Mouse (Mus musculus) adipose tissue, adult 10 weeks (tissue): ENCODE results near the gene Syn3. TPM values are rescaled to one million over a fixed set of nuclear protein-coding genes. Genes with fewer than 3 reads are reported as not detected.

Source experiments
- polyA plus RNA-seq: library from polyadenylated mRNA; stranded (reverse); fragments of 350-450 nt; fragmentation: Illumina TruSeq; extraction: RNeasy Lipid Tissue Mini Kit (QIAGEN cat#74804); gene quantifications from one replicate; pipeline ENCODE4 v1.2.3, GENCODE M21; 2014; ENCODE audit warnings: low read depth, low replicate concordance

Gene Syn3
- 1.6 TPM for polyA plus RNA-seq

DNA sequence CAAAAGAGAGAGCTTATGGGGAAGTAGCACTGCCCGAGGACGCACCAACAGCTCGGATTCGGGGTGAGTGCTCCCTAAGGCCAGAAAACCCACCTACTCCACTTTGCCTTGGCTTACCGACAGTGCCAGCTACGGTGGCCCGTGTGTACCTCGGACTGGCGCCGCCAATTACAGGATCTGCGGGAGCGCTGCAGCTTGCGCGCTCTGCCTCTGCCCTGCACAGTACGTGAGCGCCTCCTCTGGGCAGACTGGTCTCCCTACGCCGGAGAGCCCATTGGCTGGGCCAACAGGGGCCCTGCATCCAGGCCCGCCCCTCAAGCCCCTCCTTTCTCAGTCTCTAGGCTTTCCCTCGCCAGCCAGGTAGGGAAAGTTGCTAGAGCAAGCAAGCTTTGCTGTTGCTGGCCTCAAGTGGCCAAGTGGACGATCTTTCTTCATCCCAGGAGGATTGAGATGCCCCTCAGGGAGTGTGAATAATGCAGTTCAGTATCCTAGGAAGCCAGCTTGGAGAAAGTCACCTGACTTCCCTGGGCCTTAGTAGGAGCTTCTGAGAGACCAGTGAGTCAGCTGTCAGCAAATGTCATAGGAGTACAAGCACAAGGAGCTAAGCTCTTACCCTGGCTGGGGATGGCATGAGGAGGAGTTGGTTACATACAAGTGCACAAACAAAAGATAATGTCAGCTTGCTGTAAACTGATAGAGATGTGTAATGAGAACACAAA lies at the start of gene Syn3:
Gene Syn3, minus strand, starts transcription at position 224 of the 719 bp plus-strand sequence.

GRCm38 (mm10) chr10:86300293-86301116 lies 198.2 kb downstream of the Syn3 start, which contains the start of gene Timp3:
TSS of gene Timp3 (plus strand) at chr10:86300372.

DNA sequence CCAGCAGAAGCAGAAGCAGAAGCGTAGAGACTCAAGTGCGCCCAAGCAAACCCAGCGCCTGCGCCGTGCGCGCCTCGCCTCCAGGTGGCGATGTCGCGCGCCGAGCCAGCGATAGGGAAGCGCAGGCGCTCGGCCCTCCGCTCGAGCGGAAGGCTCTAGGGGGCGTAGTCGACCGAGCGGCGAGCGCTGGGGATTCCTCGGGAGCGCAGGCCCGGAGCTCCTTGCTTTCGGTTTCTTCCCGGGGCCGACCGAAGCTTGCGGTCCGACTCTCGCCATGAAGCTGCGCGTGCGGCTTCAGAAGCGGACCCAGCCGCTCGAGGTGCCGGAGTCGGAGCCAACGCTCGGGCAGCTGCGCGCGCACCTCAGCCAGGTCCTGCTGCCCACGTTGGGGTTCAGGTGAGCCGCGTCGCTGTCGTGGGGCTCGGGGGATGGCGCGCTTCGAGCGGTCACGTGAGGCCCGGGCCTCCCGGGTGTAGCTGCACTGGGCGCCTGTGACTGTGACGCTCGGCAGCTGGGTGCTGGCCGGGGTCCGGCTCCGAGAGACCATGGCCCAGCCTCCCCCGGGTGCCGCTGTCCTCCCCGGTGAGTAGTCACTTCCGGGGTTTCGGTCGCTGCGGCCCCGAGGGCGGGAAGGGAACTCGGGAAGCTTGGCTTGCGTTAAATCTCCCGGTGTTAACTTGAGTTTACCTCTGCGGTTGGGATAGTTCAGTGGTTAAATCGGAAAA lies 476.8 kb downstream of the Syn3 start, which contains the start of gene Fbxo7:
Gene Fbxo7, plus strand, starts transcription at position 224 of the 725 bp plus-strand sequence.

DNA sequence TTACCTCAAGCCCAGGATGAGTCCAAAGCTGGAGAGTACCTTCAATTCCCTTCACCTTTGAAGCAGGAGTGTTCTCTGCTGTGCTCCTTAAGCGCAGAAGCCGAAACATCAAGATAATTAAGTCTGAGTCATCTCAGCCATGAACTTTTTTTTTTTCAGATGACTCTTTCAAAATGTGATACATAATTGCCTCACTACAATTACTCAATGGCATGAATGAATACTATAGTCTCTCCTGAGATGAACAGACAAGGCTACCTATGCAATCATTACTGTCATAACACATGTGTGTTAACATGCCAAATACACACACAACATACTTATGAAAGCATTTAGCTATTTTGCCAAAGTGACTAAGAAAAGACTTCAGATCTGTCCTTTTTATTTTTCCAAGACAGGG lies 486.9 kb downstream of the Syn3 start, which contains the start of gene Bpifc:
Gene Bpifc, minus strand, starts transcription at position 115 of the 400 bp plus-strand sequence.

Other genes starting within 250 kb of the Syn3 start
- 111 TPM for gene Timp3, start 198.5 kb downstream of the Syn3 start, polyA plus RNA-seq
- 785 TPM for gene Hsp90b1, start 206.6 kb upstream of the Syn3 start, polyA plus RNA-seq
- 4.9 TPM for gene Ttc41, start 206.9 kb upstream of the Syn3 start, polyA plus RNA-seq